Mouse (Mus musculus) gastrocnemius, adult 2 months (tissue): ENCODE data around the gene Nedd9. TPM values are rescaled to one million over a fixed set of nuclear protein-coding genes. Genes with fewer than 3 reads are reported as not detected.
A peak's percentile ranks its signal among the peaks of the same experiment; 100 is the strongest.

Experiments used
- DNase-seq: peaks from one replicate; pipeline ENCODE4 v3.0.0; 2022
- H3K27ac ChIP-seq: fragments of 200-600 bp; 2 replicates; pipeline ENCODE4 v1.8.1; 2022; ENCODE audit warnings: mild to moderate bottlenecking
- H3K4me3 ChIP-seq: fragments of 200-600 bp; 2 replicates; pipeline ENCODE4 v1.8.1; 2022; ENCODE audit warnings: mild to moderate bottlenecking, moderate library complexity
- CTCF ChIP-seq: fragments of 200-600 bp; IDR thresholded peaks from 2 replicates; pipeline ENCODE4 v1.8.1; 2022; ENCODE audit warnings: antibody characterized with exemption, mild to moderate bottlenecking, moderate library complexity
- intact Hi-C: fragments of 180-260 bp; cut with DNase I; formaldehyde crosslinking; loops from one replicate; pipeline ENCODE4 v1.15.1; 2025
- total RNA-seq, 2 experiments: library from RNA; stranded (reverse); gene quantifications; 2 replicates each; pipeline ENCODE4 v1.2.3; 2021

The Nedd9 gene
- total RNA-seq, 2 experiments from 2014 or later, result 4.2 to 11.2 TPM

DNA sequence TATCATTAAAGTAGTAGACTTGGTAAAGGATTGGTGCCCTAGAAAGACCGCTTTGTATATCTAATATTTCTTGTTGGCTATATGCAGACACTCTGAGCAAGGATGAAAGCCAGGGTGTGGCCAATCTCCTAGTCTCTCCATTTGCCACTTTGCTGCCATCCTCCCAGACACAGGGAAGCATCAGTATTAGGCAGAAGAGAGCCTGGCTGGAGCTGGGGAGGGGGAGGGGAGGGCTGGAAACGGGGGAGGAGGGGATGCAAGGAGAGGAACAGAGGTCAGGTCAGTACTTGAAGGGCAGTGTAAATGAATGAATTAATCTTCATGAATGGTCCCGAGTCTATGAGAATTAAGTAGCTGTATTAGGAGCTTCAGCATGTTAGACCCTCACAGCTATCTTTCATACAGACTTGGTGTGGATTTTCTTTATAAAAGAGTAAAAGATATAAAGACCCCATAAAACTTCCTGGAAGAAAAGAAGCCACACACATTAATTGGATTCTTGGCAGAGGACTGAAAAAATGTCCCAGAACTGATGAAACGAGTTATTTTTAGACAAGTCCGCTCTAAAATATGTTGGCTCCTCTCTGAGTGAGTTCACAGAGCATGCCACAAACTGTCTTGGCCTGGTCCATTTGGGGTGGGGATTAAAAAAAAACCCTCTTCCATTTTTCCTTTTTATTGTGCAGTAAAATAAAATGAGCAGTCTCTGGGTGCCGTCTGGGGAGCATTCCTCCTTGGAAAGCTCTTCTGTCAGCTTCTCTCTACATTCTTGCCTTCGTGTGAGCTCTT, 23.7 kb upstream of the Nedd9 start:
- no peak for TF ChIP-seq CTCF
- intact Hi-C loops, result no loop called here
- Histone ChIP-seq H3K4me3 (peak overlapping the region; percentile 36), H3K27ac (peak overlapping the region; percentile 69)
- DNase-seq, result peak; percentile 24

DNA sequence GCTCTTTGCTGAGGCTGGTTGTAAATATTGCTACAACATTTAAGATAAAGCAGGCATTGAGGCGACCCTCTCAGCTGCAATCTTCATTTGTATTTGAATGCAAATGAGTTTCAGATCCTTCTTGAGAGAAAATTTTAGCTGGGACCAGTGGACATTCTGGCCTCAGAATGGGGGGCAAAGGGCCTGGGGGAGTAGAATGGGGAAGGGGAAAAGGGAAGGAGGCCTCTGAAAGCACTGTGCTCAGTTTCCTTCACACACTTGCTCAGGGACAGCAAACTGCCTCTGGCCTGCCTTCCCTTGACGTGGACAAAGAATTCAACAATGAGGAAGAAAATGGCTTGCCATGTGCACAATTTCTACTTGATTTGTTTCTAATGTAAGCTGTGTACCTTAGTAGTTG, 18.4 kb upstream of the Nedd9 start:
- intact Hi-C loops, result no loop called here
- TF ChIP-seq CTCF, result no peak
- DNase-seq, result no peak
- Histone ChIP-seq H3K27ac (no peak overlapping the region), H3K4me3 (no peak overlapping the region)

DNA sequence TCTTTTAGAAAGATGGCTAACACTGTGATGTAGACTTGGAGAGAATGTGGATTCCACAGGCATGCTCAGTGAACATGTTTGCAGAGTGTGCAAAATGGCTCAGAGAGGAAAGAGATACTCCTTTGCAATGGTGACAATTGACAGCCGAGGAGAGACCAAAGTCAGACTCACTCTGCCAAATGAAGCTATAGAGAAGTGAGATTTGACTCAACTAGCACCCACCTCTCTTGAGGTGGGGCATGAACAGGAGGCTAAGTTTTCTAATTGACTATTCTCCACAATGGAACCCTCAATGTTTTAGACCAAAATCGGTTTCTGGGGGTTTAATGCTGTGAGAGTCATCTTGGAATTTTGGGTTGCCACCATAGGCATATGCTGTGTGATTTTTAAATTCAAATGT, 17.8 kb upstream of the Nedd9 start:
- Histone ChIP-seq H3K4me3 (no peak overlapping the region), H3K27ac (no peak overlapping the region)
- DNase-seq, result no peak
- intact Hi-C loops, result no loop called here
- no peak for TF ChIP-seq CTCF

DNA sequence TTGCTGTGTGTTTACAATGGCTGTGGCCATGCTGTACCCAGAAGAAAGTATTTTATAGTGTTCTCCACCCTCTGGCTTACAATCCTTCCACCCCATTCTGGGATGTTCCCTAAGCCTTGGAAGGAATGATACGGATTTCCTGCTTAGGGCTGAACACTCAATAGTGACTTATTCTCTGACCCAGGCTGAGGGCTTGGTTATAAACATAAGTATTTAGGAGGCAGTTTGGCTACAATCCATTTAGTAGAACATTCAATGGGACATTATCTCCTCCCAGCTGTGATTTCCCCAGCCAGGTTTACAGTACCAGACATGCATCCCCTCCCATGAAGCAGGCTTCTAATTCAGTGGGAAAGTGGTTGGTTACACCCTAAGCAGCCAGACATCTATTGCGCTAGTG, 17.3 kb upstream of the Nedd9 start:
- intact Hi-C loops, result no loop called here
- DNase-seq, result no peak
- TF ChIP-seq CTCF, result no peak
- Histone ChIP-seq H3K27ac (no peak overlapping the region), H3K4me3 (no peak overlapping the region)

DNA sequence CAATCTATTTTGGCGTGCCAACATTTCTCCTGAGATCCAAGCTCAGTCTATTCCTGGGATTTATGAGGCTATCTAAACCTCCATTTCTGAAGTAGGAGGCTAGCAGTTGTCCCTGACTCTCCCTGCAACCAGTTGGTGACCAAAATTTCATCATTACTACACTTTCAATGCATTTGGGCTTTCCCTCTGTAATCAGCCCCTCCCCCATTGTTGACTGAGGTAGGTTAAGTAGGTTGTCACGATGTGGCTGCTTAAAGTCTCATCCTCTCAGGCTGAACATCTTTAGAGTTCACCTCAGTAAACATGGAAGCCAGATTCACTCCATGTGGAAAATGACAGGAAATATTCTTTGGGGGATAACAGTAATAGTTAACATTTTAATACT, 15.7 kb upstream of the Nedd9 start:
- intact Hi-C loops, result no loop called here
- no peak for TF ChIP-seq CTCF
- Histone ChIP-seq H3K27ac (no peak overlapping the region), H3K4me3 (no peak overlapping the region)
- no peak for DNase-seq

DNA sequence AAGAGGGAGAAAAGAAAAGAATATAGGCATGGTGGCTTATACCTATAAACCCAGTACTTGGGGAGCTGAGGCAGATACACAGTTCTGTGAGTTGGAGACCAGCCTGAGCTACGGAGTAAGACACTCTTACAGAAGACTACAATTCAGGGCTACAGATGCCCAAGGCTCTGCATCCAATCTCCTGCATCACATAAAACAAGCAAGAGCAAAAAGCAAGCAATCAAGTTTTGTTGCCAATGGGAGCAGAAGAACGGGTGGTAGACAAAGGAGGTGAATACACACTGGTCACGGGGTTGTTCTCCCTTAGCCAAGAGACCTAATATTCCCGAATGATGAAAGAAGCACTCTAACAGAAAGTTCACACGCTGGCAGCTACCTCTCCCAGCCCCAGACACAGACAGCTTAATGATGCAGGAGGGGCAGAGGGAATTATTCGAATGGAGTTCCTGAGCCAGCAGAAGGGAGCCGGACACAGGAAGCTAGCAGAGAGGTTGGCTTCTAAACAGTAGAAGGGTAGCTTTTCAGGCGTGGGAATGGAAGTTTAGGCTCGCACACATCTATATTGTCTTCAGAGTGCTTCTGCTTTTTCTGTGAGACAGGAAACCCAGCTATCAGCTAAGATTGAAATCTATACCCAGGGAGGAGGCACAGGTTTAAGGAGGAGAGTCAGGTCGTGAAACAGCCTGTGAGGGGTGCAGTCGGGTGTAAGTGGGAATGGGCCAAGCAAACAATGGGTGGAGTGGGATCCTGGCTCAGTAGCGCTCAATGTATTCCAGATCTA, 15.2 kb upstream of the Nedd9 start:
- no peak for TF ChIP-seq CTCF
- DNase-seq, result no peak
- intact Hi-C loops, result no loop called here
- H3K27ac ChIP-seq, result no peak overlapping the region
- no peak overlapping the region for H3K4me3 ChIP-seq

DNA sequence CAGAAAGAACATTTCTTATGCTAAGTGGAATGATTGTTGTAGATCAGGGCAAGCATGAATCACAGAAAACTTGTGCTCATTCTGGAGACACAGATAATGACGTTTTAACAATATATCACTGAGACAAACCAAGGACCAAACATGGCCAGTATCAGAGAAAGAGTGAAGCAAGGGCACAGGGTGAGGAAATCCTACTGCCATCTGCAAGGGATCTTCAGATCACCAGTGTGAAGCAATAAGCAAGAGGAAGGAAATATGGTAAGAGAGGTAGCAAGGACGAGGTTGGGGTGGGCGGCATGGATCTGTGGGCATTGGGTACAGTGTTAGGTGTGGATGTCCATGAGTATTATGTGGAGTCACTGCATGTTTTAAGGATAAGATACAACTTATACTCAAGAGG, 13.6 kb upstream of the Nedd9 start:
- DNase-seq, result no peak
- Histone ChIP-seq H3K4me3 (no peak overlapping the region), H3K27ac (no peak overlapping the region)
- intact Hi-C loops, result no loop called here
- no peak for TF ChIP-seq CTCF

DNA sequence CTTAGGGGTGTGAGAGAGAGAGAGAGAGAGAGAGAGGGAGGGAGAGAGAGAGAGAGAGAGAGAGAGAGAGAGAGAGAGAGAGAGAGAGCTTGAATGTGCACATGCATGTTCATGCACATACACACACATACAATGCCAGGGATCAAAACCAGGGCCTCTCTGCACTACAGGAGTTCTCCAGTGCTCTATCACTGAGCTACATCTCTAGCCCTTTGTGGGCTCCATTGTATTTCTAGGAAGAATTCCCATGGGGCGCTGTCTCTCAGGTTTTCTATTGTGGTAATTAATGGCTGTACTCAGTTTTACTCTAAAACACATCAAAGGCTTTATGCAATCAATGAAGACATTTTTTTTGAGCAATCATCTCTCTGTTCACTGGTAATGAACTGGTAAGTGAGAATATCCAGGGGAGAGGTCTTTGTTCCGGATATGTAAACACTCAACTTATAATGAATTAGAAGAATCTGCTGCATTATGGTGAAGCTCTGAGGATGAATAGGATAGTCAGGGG, 11.5 kb upstream of the Nedd9 start:
- no peak overlapping the region for H3K4me3 ChIP-seq
- H3K27ac ChIP-seq, result no peak overlapping the region
- intact Hi-C loops, result no loop called here
- no peak for DNase-seq
- no peak for TF ChIP-seq CTCF

DNA sequence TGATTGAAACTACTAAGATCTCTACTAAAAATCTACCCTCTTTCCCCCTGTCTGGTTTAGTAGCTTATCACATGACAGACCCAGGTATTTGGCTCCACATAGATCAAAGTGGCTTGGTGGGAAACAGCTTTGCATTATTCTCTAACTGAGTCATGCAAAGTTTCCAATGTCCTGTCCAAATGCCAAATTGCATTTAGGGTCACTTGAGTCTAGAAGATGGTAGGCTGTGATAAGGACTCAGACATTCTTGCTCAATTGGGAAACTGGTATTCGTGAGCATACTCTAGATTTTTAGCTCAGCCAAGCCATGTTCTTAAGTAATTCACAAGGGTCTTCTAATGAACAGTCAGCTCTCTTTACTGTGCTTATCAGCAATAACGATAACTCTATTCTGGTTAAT, 7.5 kb upstream of the Nedd9 start:
- intact Hi-C loops, result no loop called here

DNA sequence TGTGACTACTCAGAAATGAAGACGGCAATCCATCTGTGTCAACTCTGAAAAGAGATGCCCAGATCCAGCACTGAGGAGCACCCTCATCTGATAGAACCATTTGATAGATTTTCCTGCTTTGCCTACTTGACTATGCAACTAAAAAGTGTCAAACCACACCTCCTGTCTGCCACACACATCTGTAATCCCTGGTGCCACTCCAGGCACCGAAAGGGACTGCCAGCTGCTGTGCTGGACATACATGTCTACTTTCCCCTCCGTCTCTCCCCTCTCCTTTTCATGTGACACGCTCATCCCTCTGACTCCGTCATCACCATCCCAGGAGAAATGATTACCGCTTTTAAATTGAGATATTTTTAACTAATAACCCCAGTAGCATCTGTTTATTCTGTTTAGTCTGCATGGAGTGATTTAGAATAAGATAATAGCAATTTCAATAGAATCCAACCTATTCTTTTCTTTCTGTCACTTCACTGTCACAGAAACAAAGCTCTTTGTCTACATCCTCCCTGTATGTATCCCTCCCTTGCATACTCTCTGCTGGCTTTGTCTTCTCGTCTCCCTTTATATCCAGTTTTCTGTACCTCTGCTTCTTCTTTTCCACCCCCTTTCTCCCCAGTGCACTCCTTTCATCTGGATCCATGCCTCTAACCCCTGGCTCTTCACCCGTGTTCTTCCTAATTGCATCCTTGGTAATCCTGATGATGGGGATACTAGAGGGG, 5.0 kb upstream of the Nedd9 start:
- no peak for DNase-seq
- Histone ChIP-seq H3K4me3 (0 out of 2 replicates have a peak overlapping the region, but pooled peaks have one; percentile 4), H3K27ac (0 out of 2 replicates have a peak overlapping the region, but pooled peaks have one; percentile 20)
- intact Hi-C loops, result no loop called here
- no peak for TF ChIP-seq CTCF

More for the DNA sequence above, 7.5 kb upstream of the Nedd9 start:
- TF ChIP-seq CTCF, result no peak
- DNase-seq, result no peak
- H3K4me3 ChIP-seq, result no peak overlapping the region
- H3K27ac ChIP-seq, result no peak overlapping the region

DNA sequence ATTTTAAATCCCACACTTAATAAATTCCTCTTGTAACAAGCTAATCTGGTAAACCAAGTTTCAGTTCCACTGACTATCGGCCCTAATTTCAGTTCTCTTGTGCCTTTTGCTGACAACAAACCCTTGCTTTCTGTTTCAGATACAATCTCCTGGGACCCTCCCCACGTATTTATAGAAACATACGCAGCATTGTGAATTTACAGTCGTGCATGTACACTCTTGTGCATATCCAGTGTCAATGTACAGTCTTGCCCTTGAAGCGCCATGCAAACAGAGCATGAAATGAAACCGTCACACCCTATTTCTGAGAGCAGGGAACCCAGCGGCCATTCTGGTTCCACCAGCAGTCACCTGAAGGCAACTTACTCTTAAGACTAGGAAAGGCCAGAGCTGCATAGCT, 4.4 kb upstream of the Nedd9 start:
- Histone ChIP-seq H3K4me3 (no peak overlapping the region), H3K27ac (0 out of 2 replicates have a peak overlapping the region, but pooled peaks have one; percentile 20)
- DNase-seq, result no peak
- TF ChIP-seq CTCF, result no peak
- intact Hi-C loops, result no loop called here

DNA sequence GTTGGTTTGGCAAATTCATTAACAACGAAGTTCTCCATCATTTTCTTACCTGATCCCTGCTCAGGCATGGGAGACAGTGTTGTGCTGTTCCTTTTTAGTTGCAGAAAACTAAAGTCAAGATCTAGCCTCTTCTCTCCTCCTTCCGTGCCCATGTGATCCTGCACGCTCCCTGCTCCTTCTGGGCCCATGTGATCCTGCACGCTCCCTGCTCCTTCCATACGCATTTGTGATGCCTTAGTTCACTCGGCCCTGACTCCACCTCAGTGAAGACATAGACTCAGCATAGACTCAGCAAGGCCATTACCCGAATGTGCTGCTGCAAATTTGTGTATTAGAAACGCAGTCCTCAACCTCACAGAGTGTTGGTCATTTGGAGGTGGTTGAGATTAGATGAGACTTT, 3.1 kb upstream of the Nedd9 start:
- intact Hi-C loops, result no loop called here
- no peak for TF ChIP-seq CTCF
- Histone ChIP-seq H3K4me3 (no peak overlapping the region), H3K27ac (no peak overlapping the region)
- DNase-seq, result no peak
